Mouse (Mus musculus): ENCODE measurements around the gene Mettl7a3. TPM values are rescaled to one million over a fixed set of nuclear protein-coding genes. Genes with fewer than 3 reads are reported as not detected.

Gene Mettl7a3
- polyA plus RNA-seq, 1 experiment from 2014 or later, result not detected

DNA sequence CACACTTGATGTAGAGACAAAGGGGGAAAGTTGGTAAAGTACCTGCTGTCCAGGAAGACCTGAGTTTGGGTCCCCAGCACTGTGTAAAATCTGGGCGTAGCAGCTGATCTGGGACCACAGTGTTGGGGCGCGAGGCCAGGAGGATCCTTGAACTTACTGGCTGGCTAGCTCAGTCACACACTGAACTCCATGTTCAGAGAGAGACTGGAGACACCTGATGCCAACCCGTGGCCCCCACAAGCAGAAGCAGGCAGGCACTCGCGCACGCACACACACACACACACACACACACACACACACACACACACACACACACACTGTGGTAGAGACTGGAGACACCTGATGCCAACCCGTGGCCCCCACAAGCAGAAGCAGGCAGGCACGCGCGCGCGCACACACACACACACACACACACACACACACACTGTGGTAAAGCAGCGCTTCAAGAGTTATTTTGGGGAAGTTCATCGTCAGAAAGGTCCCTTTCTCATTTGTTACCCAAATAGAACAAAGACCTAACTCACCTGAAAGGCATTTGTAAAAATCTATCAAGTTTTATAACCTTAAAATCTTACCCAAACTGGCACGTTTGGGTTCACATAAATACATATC, 53.6 kb downstream of the Mettl7a3 start:
- H3K4me1 ChIP-seq (replicated peaks; ENCODE audit: control insufficient read depth, insufficient read depth), result no peaks in the 10 kb centered on the region
- ATAC-seq (ENCODE audit: low FRiP score, low TSS enrichment), result no peak
- H3K27me3 ChIP-seq (ENCODE audit: control insufficient read depth, insufficient read depth, low read length), result no peaks in the 10 kb centered on the region
- H3K9ac ChIP-seq (ENCODE audit: low read length), result no peak overlapping the region
- no peaks in the 10 kb centered on the region for H3K9me3 ChIP-seq (ENCODE audit: control insufficient read depth, low read length)
- H3K27ac ChIP-seq (replicated peaks), result no peak overlapping the region
- DNase-seq (ENCODE audit: low spot score), result no peak
- no peaks in the 10 kb centered on the region for H3K36me3 ChIP-seq (ENCODE audit: control insufficient read depth, insufficient read depth, low read length)
- TF ChIP-seq CTCF (IDR thresholded peaks at IDR 0.05; ENCODE audit: low read depth) (no peak), EP300 (optimal IDR thresholded peaks at IDR 0.05) (no peak)
- no peak overlapping the region for H3K4me3 ChIP-seq (ENCODE audit: low read depth, low read length)
- H3K4me2 ChIP-seq (replicated peaks; ENCODE audit: low read depth), result no peak overlapping the region
- 82% methylated on average over 14 of the region's 16 CpGs for WGBS

DNA sequence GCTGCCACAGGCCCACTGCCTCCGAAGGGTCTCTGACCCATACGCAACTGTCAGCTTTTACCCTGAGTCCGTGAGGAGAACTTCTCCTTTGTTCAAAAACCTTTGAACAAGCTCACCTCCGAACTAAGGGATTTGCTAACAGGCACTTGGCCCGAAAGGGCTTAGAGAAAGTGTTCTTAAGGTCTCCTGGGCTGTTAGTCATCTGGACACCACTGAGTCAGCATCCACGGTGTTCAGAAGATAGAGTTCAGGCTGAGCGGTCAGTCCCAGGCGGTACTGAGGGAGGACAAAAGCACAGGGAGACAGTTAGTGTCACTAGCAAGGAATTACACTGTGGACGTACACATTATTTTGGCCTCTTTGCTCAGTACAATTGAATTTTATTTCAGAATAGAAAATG, 54.2 kb downstream of the Mettl7a3 start:
- ATAC-seq (ENCODE audit: low FRiP score, low TSS enrichment), result no peak
- Histone ChIP-seq H3K27ac (replicated peaks) (no peak overlapping the region), H3K36me3 (ENCODE audit: control insufficient read depth, insufficient read depth, low read length) (peaks cover 1% of the 10 kb centered on the region; the same call in 1 of the 2 replicates), H3K9me3 (ENCODE audit: control insufficient read depth, low read length) (no peaks in the 10 kb centered on the region), H3K4me1 (replicated peaks; ENCODE audit: control insufficient read depth, insufficient read depth) (no peaks in the 10 kb centered on the region), H3K27me3 (ENCODE audit: control insufficient read depth, insufficient read depth, low read length) (no peaks in the 10 kb centered on the region), H3K9ac (ENCODE audit: low read length) (no peak overlapping the region), H3K4me3 (ENCODE audit: low read depth, low read length) (no peak overlapping the region), H3K4me2 (replicated peaks; ENCODE audit: low read depth) (no peak overlapping the region)
- DNase-seq (ENCODE audit: low spot score), result no peak
- WGBS, result 59% methylated on average over 9 of the region's 9 CpGs
- TF ChIP-seq EP300 (optimal IDR thresholded peaks at IDR 0.05) (no peak), CTCF (IDR thresholded peaks at IDR 0.05; ENCODE audit: low read depth) (no peak)

Other genes with a start within 250 kb of the Mettl7a3 start
- gene Atf1, start 107.1 kb upstream of the Mettl7a3 start, polyA plus RNA-seq (2015; fragmentation: Nextera tagmentation; extraction: Ambion mirVana), result 27.3 and 27.7 TPM in 2 replicates
- 0.11 TPM in 1 of 2 replicates, not detected in the other for gene Tmprss12, start 54.1 kb upstream of the Mettl7a3 start, polyA plus RNA-seq (2015; fragmentation: Nextera tagmentation; extraction: Ambion mirVana)
- gene Mettl7a1, start 30.8 kb upstream of the Mettl7a3 start, polyA plus RNA-seq (2015; fragmentation: Nextera tagmentation; extraction: Ambion mirVana), result 9.1 and 9.5 TPM in 2 replicates
- gene Methig1, start 18.2 kb downstream of the Mettl7a3 start, polyA plus RNA-seq (2015; fragmentation: Nextera tagmentation; extraction: Ambion mirVana), result 0.17 TPM in 1 of 2 replicates, not detected in the other
- not detected in 2 replicates for gene Mettl7a2, start 18.3 kb downstream of the Mettl7a3 start, polyA plus RNA-seq (2015; fragmentation: Nextera tagmentation; extraction: Ambion mirVana)
- not detected in 2 replicates for gene Higd1c, start 29.6 kb downstream of the Mettl7a3 start, polyA plus RNA-seq (2015; fragmentation: Nextera tagmentation; extraction: Ambion mirVana)
- gene Gm5475, start 87.2 kb downstream of the Mettl7a3 start, polyA plus RNA-seq (2015; fragmentation: Nextera tagmentation; extraction: Ambion mirVana), result 0.11 and 0.15 TPM in 2 replicates
- 12.2 and 15.8 TPM in 2 replicates for gene Slc11a2, start 90.1 kb downstream of the Mettl7a3 start, polyA plus RNA-seq (2015; fragmentation: Nextera tagmentation; extraction: Ambion mirVana)
- gene Letmd1, start 134.1 kb downstream of the Mettl7a3 start, polyA plus RNA-seq (2015; fragmentation: Nextera tagmentation; extraction: Ambion mirVana), result 9.8 and 10.9 TPM in 2 replicates
- gene Csrnp2, start 160.6 kb downstream of the Mettl7a3 start, polyA plus RNA-seq (2015; fragmentation: Nextera tagmentation; extraction: Ambion mirVana), result 2.6 and 2.8 TPM in 2 replicates
- gene Tfcp2, start 217.1 kb downstream of the Mettl7a3 start, polyA plus RNA-seq (2015; fragmentation: Nextera tagmentation; extraction: Ambion mirVana), result 8.7 and 9.6 TPM in 2 replicates